Mouse (Mus musculus): Measurements from ENCODE around the gene Acap3. TPM values are rescaled to one million over a fixed set of nuclear protein-coding genes. Genes with fewer than 3 reads are reported as not detected.

Acap3 gene
- polyA plus RNA-seq (2015; fragmentation: Nextera tagmentation; extraction: Ambion mirVana), result 5.5 and 5.6 TPM in 2 replicates

- Histone ChIP-seq H3K9me3 (replicated peaks; ENCODE audit: control insufficient read depth, low read length) (no peaks in the 10 kb centered on the region), H3K27me3 (ENCODE audit: control insufficient read depth, insufficient read depth, low read depth, low read length) (no peaks in the 10 kb centered on the region), H3K4me3 (ENCODE audit: low read depth, low read length) (peak within 1 kb of the TSS; percentile 81), H3K9ac (ENCODE audit: low read depth, low read length) (peak within 1 kb of the TSS; percentile 89), H3K36me3 (ENCODE audit: control insufficient read depth, insufficient read depth) (peaks cover 18% of the 10 kb centered on the region), H3K27ac (ENCODE audit: low read length) (peak within 1 kb of the TSS; percentile 95), H3K4me1 (ENCODE audit: control insufficient read depth, low read depth, low read length) (peaks cover 41% of the 10 kb centered on the region), H3K4me2 (ENCODE audit: low read depth, low read length) (peak within 1 kb of the TSS; percentile 100)
- peak; percentile 85 for ATAC-seq (ENCODE audit: low read depth)
- WGBS (ENCODE audit: insufficient replicate concordance), result under 1% methylated on average over 52 of the region's 52 CpGs
These were observed at the start of gene Acap3, which contains the start of gene Pusl1 for GRCm38 (mm10) chr4:155891551-155892001. Gene Acap3 (plus strand): TSS chr4:155891822. Gene Pusl1 (minus strand): TSS chr4:155891781.

GRCm38 (mm10) chr4:155843231-155843630, 48.4 kb upstream of the Acap3 start:
- 74% methylated on average over 5 of the region's 5 CpGs for WGBS (ENCODE audit: insufficient replicate concordance)
- Histone ChIP-seq H3K4me3 (ENCODE audit: low read depth, low read length) (no peak overlapping the region), H3K9me3 (replicated peaks; ENCODE audit: control insufficient read depth, low read length) (no peaks in the 10 kb centered on the region), H3K4me1 (ENCODE audit: control insufficient read depth, low read depth, low read length) (peaks cover 29% of the 10 kb centered on the region), H3K27me3 (ENCODE audit: control insufficient read depth, insufficient read depth, low read depth, low read length) (peaks cover 25% of the 10 kb centered on the region), H3K4me2 (ENCODE audit: low read depth, low read length) (no peak overlapping the region), H3K36me3 (ENCODE audit: control insufficient read depth, insufficient read depth) (no peaks in the 10 kb centered on the region), H3K9ac (ENCODE audit: low read depth, low read length) (no peak overlapping the region), H3K27ac (ENCODE audit: low read length) (no peak overlapping the region)
- ATAC-seq (ENCODE audit: low read depth), result no peak

GRCm38 (mm10) chr4:155846871-155847578, 44.6 kb upstream of the Acap3 start, which contains the start of gene Dvl1:
Gene Dvl1 (plus strand): TSS chr4:155847402.
- Histone ChIP-seq H3K27me3 (ENCODE audit: control insufficient read depth, insufficient read depth, low read depth, low read length) (peaks cover 8% of the 10 kb centered on the region), H3K4me3 (ENCODE audit: low read depth, low read length) (peak within 1 kb of the TSS; percentile 87), H3K27ac (ENCODE audit: low read length) (peak within 1 kb of the TSS; percentile 79), H3K9ac (ENCODE audit: low read depth, low read length) (peak within 1 kb of the TSS; percentile 95), H3K36me3 (ENCODE audit: control insufficient read depth, insufficient read depth) (no peaks in the 10 kb centered on the region), H3K4me2 (ENCODE audit: low read depth, low read length) (peak within 1 kb of the TSS; percentile 98), H3K4me1 (ENCODE audit: control insufficient read depth, low read depth, low read length) (peaks cover 33% of the 10 kb centered on the region), H3K9me3 (replicated peaks; ENCODE audit: control insufficient read depth, low read length) (no peaks in the 10 kb centered on the region)
- ATAC-seq (ENCODE audit: low read depth), result peak; percentile 92
- WGBS (ENCODE audit: insufficient replicate concordance), result 3% methylated on average over 61 of the region's 65 CpGs

DNA sequence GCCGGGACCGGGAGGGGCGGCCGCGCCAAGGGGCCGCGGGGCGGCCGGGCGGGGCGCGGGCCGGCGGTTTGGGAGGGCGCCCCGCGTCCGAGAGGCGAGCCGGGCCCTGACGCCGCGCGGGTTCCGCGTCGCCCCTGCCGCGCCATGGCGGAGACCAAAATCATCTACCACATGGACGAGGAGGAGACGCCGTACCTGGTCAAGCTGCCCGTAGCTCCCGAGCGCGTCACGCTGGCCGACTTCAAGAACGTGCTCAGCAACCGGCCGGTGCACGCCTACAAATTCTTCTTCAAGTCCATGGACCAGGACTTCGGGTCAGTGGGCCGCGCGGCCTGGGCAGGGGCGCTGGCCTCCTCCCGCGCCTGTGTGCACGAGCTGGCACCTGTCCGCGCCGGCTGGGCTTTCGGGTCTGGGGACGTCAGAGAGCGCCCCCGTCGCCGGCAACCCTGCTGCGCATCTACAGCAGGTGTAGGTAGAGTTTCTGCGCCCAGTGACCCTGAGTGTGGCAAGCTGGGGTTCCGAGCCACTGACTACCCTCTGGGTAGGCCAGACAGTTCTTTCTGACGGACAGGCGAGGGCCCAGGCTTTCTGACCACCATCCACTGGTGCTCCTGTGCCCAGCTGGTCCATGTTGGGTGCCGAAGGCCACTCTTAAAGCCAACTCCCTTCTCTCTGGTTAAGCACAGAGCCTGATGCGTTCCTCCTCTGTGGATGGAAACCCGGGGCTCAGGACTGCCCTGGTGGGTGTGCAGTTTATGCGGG, 43.9 kb upstream of the Acap3 start:
- H3K4me3 ChIP-seq (ENCODE audit: low read depth, low read length), result peak overlapping the region; percentile 87
- H3K9ac ChIP-seq (ENCODE audit: low read depth, low read length), result peak overlapping the region; percentile 95
- no peaks in the 10 kb centered on the region for H3K9me3 ChIP-seq (replicated peaks; ENCODE audit: control insufficient read depth, low read length)
- peaks cover 3% of the 10 kb centered on the region for H3K27me3 ChIP-seq (ENCODE audit: control insufficient read depth, insufficient read depth, low read depth, low read length)
- peak overlapping the region; percentile 98 for H3K4me2 ChIP-seq (ENCODE audit: low read depth, low read length)
- no peaks in the 10 kb centered on the region for H3K36me3 ChIP-seq (ENCODE audit: control insufficient read depth, insufficient read depth)
- H3K4me1 ChIP-seq (ENCODE audit: control insufficient read depth, low read depth, low read length), result peaks cover 33% of the 10 kb centered on the region
- peak overlapping the region; percentile 79 for H3K27ac ChIP-seq (ENCODE audit: low read length)
- WGBS (ENCODE audit: insufficient replicate concordance), result 1% methylated on average over 68 of the region's 69 CpGs
- peak; percentile 63 for ATAC-seq (ENCODE audit: low read depth)

DNA sequence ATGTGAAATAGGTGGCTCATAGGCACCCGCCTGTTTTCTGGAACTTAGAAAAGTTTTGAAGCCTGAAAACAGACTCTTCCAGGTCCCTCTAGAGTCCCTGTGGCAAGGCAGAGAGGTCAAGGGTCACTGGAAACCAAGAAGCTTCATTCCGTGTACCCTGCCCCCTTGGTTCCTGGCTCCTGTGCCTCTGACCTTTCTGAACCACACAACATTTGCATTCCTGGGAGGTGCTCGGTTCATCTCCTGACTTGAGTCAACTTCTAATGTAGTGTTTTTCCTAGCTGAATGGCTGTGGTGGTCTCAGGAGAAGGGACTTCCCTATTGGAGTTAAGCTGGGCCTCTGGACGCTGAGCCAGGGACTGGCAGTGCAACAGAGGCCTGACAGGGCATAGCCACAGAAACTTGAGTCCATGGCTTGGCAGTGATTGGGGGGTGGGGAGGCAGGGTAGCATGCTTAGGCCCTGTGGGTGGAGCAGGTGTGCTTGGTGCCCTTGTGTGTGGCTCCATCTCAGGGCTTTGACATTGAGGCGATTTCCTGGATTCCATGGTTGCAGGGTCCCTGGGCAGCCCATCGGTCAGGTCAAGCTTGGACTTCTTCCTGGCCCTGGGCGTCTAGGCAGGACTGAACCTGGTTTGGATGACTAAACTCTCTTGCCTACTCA, 43.1 kb upstream of the Acap3 start:
- peaks cover 33% of the 10 kb centered on the region for H3K4me1 ChIP-seq (ENCODE audit: control insufficient read depth, low read depth, low read length)
- peak overlapping the region; percentile 87 for H3K4me3 ChIP-seq (ENCODE audit: low read depth, low read length)
- peak overlapping the region; percentile 98 for H3K4me2 ChIP-seq (ENCODE audit: low read depth, low read length)
- H3K27ac ChIP-seq (ENCODE audit: low read length), result no peak overlapping the region
- H3K9me3 ChIP-seq (replicated peaks; ENCODE audit: control insufficient read depth, low read length), result no peaks in the 10 kb centered on the region
- no peak for ATAC-seq (ENCODE audit: low read depth)
- no peaks in the 10 kb centered on the region for H3K27me3 ChIP-seq (ENCODE audit: control insufficient read depth, insufficient read depth, low read depth, low read length)
- peak overlapping the region; percentile 95 for H3K9ac ChIP-seq (ENCODE audit: low read depth, low read length)
- H3K36me3 ChIP-seq (ENCODE audit: control insufficient read depth, insufficient read depth), result no peaks in the 10 kb centered on the region
- 49% methylated on average over 7 of the region's 7 CpGs for WGBS (ENCODE audit: insufficient replicate concordance)

DNA sequence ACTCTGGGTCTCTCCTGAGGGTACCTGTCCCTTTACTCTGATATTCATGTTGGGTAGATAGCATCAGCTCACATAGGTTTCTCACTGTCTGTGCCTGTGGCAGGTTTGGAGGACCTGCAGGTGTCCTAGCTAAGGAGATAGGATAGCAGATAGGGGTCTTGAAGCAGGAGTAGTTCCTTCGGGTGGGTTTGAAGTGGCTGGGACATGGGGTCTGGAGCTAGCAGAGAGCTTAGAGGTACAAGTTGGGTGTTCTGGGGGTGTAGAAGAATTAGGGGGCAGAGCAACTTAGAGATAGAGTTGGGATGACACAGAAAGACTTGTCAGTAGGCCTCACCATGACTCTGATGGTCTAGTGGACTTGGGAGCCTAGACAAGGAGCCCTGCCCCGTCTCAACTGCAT, 42.2 kb upstream of the Acap3 start:
- no peak overlapping the region for H3K27ac ChIP-seq (ENCODE audit: low read length)
- peaks cover 33% of the 10 kb centered on the region for H3K4me1 ChIP-seq (ENCODE audit: control insufficient read depth, low read depth, low read length)
- H3K4me2 ChIP-seq (ENCODE audit: low read depth, low read length), result peak overlapping the region; percentile 98
- H3K4me3 ChIP-seq (ENCODE audit: low read depth, low read length), result no peak overlapping the region
- 68% methylated on average over 2 of the region's 2 CpGs for WGBS (ENCODE audit: insufficient replicate concordance)
- H3K9me3 ChIP-seq (replicated peaks; ENCODE audit: control insufficient read depth, low read length), result no peaks in the 10 kb centered on the region
- H3K9ac ChIP-seq (ENCODE audit: low read depth, low read length), result peak overlapping the region; percentile 2
- no peaks in the 10 kb centered on the region for H3K36me3 ChIP-seq (ENCODE audit: control insufficient read depth, insufficient read depth)
- no peaks in the 10 kb centered on the region for H3K27me3 ChIP-seq (ENCODE audit: control insufficient read depth, insufficient read depth, low read depth, low read length)
- no peak for ATAC-seq (ENCODE audit: low read depth)

DNA sequence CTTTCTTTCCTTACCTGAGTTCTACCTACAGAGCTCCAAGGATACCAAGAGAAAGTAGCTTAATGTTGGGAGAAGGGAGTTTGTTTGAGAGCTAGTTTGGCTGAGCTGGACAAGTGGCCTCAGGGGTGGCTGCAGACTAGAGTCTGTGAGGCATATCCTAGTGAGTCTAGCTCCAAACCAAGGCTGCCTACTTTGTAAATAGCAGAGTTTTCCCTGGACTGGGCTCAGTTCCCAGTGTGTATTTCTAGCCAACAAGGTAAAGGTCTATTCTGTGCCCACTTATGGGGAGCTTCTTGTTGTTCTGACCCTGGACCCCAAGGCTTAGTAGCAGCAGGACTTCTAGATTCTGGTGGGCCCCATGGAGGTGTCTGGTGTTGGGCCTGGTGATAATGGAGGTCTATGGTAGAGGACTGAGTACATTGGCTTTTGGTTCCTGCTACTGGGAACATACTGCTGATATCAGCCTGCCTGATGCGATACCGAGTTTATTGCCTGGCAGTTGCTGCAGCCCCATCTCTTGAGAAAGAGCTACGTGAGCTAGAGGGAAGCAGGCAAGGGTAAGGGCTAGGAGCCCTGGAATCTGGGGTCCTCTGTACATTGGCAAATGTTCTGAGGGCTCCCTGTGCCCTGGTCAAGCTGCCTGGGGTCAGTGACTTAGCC, 41.7 kb upstream of the Acap3 start:
- 54% methylated on average over 3 of the region's 3 CpGs for WGBS (ENCODE audit: insufficient replicate concordance)
- peak overlapping the region; percentile 2; the same call in 1 of the 2 replicates for H3K9ac ChIP-seq (ENCODE audit: low read depth, low read length)
- H3K27ac ChIP-seq (ENCODE audit: low read length), result no peak overlapping the region
- no peaks in the 10 kb centered on the region for H3K27me3 ChIP-seq (ENCODE audit: control insufficient read depth, insufficient read depth, low read depth, low read length)
- no peak for ATAC-seq (ENCODE audit: low read depth)
- no peak overlapping the region for H3K4me2 ChIP-seq (ENCODE audit: low read depth, low read length)
- no peaks in the 10 kb centered on the region for H3K9me3 ChIP-seq (replicated peaks; ENCODE audit: control insufficient read depth, low read length)
- no peak overlapping the region for H3K4me3 ChIP-seq (ENCODE audit: low read depth, low read length)
- peaks cover 33% of the 10 kb centered on the region for H3K4me1 ChIP-seq (ENCODE audit: control insufficient read depth, low read depth, low read length)
- H3K36me3 ChIP-seq (ENCODE audit: control insufficient read depth, insufficient read depth), result peaks cover 3% of the 10 kb centered on the region; the same call in 1 of the 2 replicates

GRCm38 (mm10) chr4:155851368-155851767, 40.3 kb upstream of the Acap3 start:
- WGBS (ENCODE audit: insufficient replicate concordance), result 76% methylated on average over 3 of the region's 3 CpGs

More at GRCm38 (mm10) chr4:155851368-155851767, 40.3 kb upstream of the Acap3 start:
- H3K4me1 ChIP-seq (ENCODE audit: control insufficient read depth, low read depth, low read length), result peaks cover 40% of the 10 kb centered on the region
- H3K27ac ChIP-seq (ENCODE audit: low read length), result no peak overlapping the region
- no peaks in the 10 kb centered on the region for H3K27me3 ChIP-seq (ENCODE audit: control insufficient read depth, insufficient read depth, low read depth, low read length)
- peaks cover 9% of the 10 kb centered on the region for H3K36me3 ChIP-seq (ENCODE audit: control insufficient read depth, insufficient read depth)
- H3K4me3 ChIP-seq (ENCODE audit: low read depth, low read length), result no peak overlapping the region
- no peaks in the 10 kb centered on the region for H3K9me3 ChIP-seq (replicated peaks; ENCODE audit: control insufficient read depth, low read length)
- H3K9ac ChIP-seq (ENCODE audit: low read depth, low read length), result no peak overlapping the region
- ATAC-seq (ENCODE audit: low read depth), result no peak
- H3K4me2 ChIP-seq (ENCODE audit: low read depth, low read length), result no peak overlapping the region

Data from liver, embryonic 16.5 days (tissue).